Mouse (Mus musculus) CH12.LX (cell line): ENCODE measurements at regions not wholly inside any gene's neighbourhood (a gene's known extent, or its start where the extent isn't known, plus 50 kb on each side); places are given as distances from the start of the nearest gene placed in this dataset.

Experiments
- DNase-seq: peaks from one replicate; pipeline ENCODE4 v3.0.0-alpha.2; 2013; ENCODE audit errors: extremely low read depth
- H3K27ac ChIP-seq: 2 replicates; pipeline ENCODE4 v1.5.1; 2012; ENCODE audit warnings: low read depth, mild to moderate bottlenecking, control low read depth, moderate library complexity; ENCODE audit not compliant: insufficient read depth
- H3K27me3 ChIP-seq: replicated peaks from 2 replicates; pipeline ENCODE3; 2012; ENCODE audit warnings: inconsistent platforms
- H3K36me3 ChIP-seq, 2 experiments: replicated peaks in 1 of 2; 2 replicates each; pipeline versions ENCODE3 to v1.6.1; 2012; ENCODE audit warnings: inconsistent platforms in 1 of 2, low read length in 1 of 2, mild to moderate bottlenecking in 1 of 2, mixed read lengths in 1 of 2, moderate library complexity in 1 of 2; ENCODE audit not compliant: control insufficient read depth in 1 of 2, insufficient read depth in 1 of 2
- H3K4me1 ChIP-seq, 2 experiments: 2 replicates each; pipeline ENCODE4 v1.6.1; 2012; ENCODE audit warnings: inconsistent platforms in 1 of 2, moderate library complexity in 1 of 2; ENCODE audit not compliant: insufficient read depth in 2 of 2, control insufficient read depth in 1 of 2
- H3K4me2 ChIP-seq: 2 replicates; pipeline ENCODE4 v1.6.1; 2012; ENCODE audit warnings: low read depth, mild to moderate bottlenecking, control low read depth; ENCODE audit not compliant: poor library complexity, insufficient read depth, severe bottlenecking
- H3K4me3 ChIP-seq, 3 experiments: fragments of 150-350 bp in 1 of 3; sonication (generic) in 1 of 3; replicated peaks in 1 of 3; 2 replicates each; pipeline versions ENCODE3 to v1.5.1; 2011 to 2012; ENCODE audit warnings: low read depth in 2 of 3, low read length in 2 of 3, mild to moderate bottlenecking in 2 of 3, moderate library complexity in 2 of 3, control low read depth in 1 of 3, improper control_type of control experiment in 1 of 3, inconsistent platforms in 1 of 3, mixed read lengths in 1 of 3; ENCODE audit not compliant: poor library complexity in 1 of 3
- H3K79me2 ChIP-seq: replicated peaks from 2 replicates; pipeline ENCODE4 v1.6.1; 2012; ENCODE audit warnings: mild to moderate bottlenecking, moderate library complexity; ENCODE audit not compliant: control insufficient read depth, poor library complexity, insufficient read depth, severe bottlenecking; ENCODE audit errors: extremely low read depth
- H3K9ac ChIP-seq: 2 replicates; pipeline ENCODE4 v1.6.1; 2012; ENCODE audit warnings: low read depth, mild to moderate bottlenecking, control low read depth, moderate library complexity; ENCODE audit not compliant: insufficient read depth
- H3K9me3 ChIP-seq: replicated peaks from 2 replicates; pipeline ENCODE3; 2012; ENCODE audit warnings: low read length, inconsistent platforms, mixed read lengths
- ETS1 ChIP-seq: conservative IDR thresholded peaks from 2 replicates; pipeline ENCODE4 v1.6.1; 2012; ENCODE audit warnings: low read depth, mild to moderate bottlenecking, inconsistent platforms, low read length, improper control_type of control experiment, moderate library complexity
- IRF4 ChIP-seq: IDR thresholded peaks from 2 replicates; pipeline ENCODE4 v1.6.1; 2014; ENCODE audit warnings: low read depth, mild to moderate bottlenecking, inconsistent platforms, low read length, improper control_type of control experiment
- JUN ChIP-seq: IDR thresholded peaks from 2 replicates; pipeline ENCODE4 v1.6.1; 2011; ENCODE audit warnings: low read depth, mild to moderate bottlenecking, low read length, improper control_type of control experiment, moderate library complexity; ENCODE audit not compliant: insufficient read depth
- KAT2A ChIP-seq: IDR thresholded peaks from 2 replicates; pipeline ENCODE4 v1.6.1; 2012; ENCODE audit warnings: low read length, improper control_type of control experiment, inconsistent platforms; ENCODE audit not compliant: insufficient replicate concordance
- MEF2A ChIP-seq: IDR thresholded peaks from 2 replicates; pipeline ENCODE4 v1.6.1; 2014; ENCODE audit warnings: low read depth, mild to moderate bottlenecking, inconsistent platforms, low read length, improper control_type of control experiment, borderline replicate concordance
- RAD21 ChIP-seq: IDR thresholded peaks from 2 replicates; pipeline ENCODE4 v1.6.1; 2011; ENCODE audit warnings: low read depth, mild to moderate bottlenecking, low read length, improper control_type of control experiment, moderate library complexity
- TCF12 ChIP-seq: IDR thresholded peaks from 2 replicates; pipeline ENCODE4 v1.6.1; 2014; ENCODE audit warnings: low read depth, mild to moderate bottlenecking, inconsistent platforms, low read length, improper control_type of control experiment
- dilution Hi-C: fragments of 300-500 bp; cut with MboI; formaldehyde crosslinking; loops from 2 replicates; pipeline ENCODE4 v1.14.3; 2020; ENCODE audit warnings: low sequenced_read_pairs; ENCODE audit not compliant: extremely low pct_unique_long_range_greater_than_20kb, extremely low pct_ligation_motif_present
- in situ Hi-C: fragments of 300-500 bp; cut with MboI; formaldehyde crosslinking; loops from 3 replicates; pipeline ENCODE4 v1.14.3; 2019; ENCODE audit warnings: low sequenced_read_pairs, low pct_ligation_motif_present, low pct_unique_long_range_greater_than_20kb, mixed read lengths

GRCm38 (mm10) chr4:54202440-54202839, 376.6 kb downstream of the Tmem38b start:
- in situ Hi-C loops (no loop called here), dilution Hi-C loops (no loop called here)
- H3K79me2 ChIP-seq = no peaks in the 10 kb centered on the region

GRCm38 (mm10) chr4:54224572-54224971, 398.7 kb downstream of the Tmem38b start:
- Histone ChIP-seq H3K79me2 (no peaks in the 10 kb centered on the region), H3K27me3 (no peaks in the 10 kb centered on the region), H3K27ac (no peak overlapping the region), H3K4me2 (no peak overlapping the region), H3K9ac (no peak overlapping the region), H3K4me1 (no peaks in the 10 kb centered on the region; a peak in 1 of 4 replicates), H3K9me3 (no peaks in the 10 kb centered on the region), H3K36me3 (no peaks in the 10 kb centered on the region), H3K4me3 (no peak overlapping the region)
- no peak for DNase-seq
- in situ Hi-C loops (no loop called here), dilution Hi-C loops (no loop called here)
- TF ChIP-seq ETS1 (no peak), RAD21 (no peak), IRF4 (no peak), KAT2A (no peak), MEF2A (no peak)

More at GRCm38 (mm10) chr4:54202440-54202839, 376.6 kb downstream of the Tmem38b start:
- Histone ChIP-seq H3K9ac (no peak overlapping the region), H3K4me2 (no peak overlapping the region), H3K36me3 (no peaks in the 10 kb centered on the region), H3K27me3 (no peaks in the 10 kb centered on the region), H3K27ac (no peak overlapping the region), H3K9me3 (no peaks in the 10 kb centered on the region), H3K4me1 (no peaks in the 10 kb centered on the region), H3K4me3 (no peak overlapping the region)
- no peak for DNase-seq
- TF ChIP-seq TCF12 (no peak), JUN (no peak), RAD21 (no peak)
